Mouse (Mus musculus): ENCODE results near the gene Cacybp. TPM values are rescaled to one million over a fixed set of nuclear protein-coding genes. Genes with fewer than 3 reads are reported as not detected.

Cacybp gene
- total RNA-seq (2022): 10 to 100 TPM; 52.4 to 67.6 (median 60.6) TPM

DNA sequence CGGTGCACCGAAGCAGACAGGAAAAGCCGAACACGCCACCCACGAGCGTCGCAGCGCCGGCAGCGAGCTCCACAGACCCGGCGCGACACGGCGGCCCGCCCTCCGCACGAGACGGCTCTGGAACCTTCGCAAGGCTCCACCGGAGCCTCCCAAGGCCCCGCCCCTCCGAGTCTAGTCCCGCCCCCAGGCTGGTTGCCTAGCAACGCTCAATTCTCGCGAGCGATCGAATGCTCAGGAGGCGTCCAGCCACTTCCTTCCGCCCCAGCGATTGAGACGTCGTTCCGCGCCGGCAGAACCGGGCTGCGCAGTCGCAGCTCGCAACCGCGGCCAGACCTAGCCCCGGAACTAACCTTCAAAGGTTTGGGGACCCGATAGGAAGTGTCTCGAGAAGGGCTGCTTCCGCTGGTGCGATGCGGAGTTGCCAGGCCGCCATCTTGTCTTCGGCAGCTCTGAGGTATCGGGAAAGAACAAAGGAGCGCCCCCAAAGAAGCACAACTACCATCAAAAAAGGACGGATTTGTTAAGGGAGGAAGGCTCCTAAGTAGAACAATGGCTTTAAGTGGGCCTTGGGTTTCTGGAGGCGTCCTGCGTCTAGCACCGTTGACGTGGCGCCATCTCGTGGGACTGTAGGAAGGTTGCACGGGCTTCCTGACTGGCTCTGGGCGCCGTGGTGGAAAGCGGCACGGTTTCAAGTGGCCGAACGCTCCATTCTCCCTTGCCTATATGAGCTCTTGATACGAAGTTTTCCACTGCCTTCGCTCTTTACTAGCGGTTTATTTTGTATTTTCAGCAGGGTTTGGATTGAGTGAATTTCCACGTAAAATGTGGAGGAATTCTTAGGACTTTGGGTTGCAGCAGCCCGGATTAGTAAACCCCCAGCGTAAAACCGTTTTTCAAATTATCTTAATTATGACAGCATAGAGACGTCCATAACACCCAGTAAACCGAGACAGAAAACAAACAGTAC is at the start of gene Cacybp:
TSS of gene Cacybp (minus strand) at position 173 of the 967 bp plus-strand sequence.
- peak; percentile 99 to 100 for DNase-seq (ENCODE audit: low spot score in 2 of 2)

DNA sequence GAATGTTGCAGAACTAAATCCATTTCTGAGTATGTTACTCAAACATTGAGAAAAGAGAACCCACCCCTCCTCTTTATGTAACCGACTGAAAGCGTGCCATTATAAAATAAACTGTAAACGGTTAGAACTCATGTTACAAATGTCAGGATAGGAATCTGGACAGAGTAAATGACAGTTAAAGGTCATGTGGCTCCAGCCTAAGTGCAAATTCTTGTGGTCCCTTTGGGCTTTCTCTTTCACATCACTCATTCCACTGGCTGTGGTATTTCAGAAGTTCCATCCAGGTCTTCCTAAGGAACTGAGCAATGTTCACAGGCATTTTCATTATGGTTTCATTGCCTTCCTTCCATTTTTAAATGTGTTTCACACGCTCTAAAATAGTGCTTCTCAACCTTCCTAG is 49.7 kb upstream of the Cacybp start:
- no peak for DNase-seq (ENCODE audit: low spot score in 2 of 2)

DNA sequence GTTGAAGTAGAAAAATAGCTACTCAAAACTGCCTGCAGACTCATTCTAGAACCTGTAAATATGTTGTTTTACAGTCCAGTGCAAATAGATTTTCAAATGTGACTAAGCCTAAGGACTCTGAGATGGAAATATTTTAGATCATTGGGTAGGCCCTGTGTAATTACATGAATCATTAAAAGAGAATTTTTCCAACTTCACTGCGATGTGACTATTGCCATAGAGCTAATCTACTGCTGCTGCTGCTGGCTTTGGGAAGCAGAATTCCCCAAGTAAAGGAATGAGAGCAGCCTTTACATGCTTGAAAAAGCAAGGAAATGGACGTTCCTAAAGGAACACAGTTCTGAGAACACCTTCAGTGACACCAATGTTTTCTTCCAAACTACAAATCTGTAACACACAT is 49.2 kb upstream of the Cacybp start:
- no peak for DNase-seq (ENCODE audit: low spot score in 2 of 2)

- DNase-seq (ENCODE audit: low spot score in 2 of 2): no peak
These were observed 47.9 kb upstream of the Cacybp start for GRCm38 (mm10) chr1:160260605-160261004.

DNA sequence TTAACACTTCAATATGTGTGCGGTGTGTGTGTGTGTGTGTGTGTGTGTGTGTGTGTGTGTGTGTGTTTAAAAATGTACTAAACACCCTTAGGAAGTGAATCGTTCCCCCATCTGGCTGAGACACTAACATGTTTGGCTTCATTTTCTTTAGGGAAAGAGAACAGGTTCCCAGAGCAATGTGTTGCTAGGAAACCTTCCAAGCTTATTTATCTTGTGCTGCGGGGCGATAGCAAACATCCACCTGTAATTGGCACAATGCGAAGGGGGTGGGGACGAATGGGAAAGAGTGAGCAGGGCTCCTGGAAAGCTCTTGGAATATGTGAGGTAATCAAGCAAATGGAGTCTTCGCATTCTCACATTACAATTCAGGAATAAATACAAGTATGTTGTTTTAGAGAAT is 47.2 kb upstream of the Cacybp start:
- no peak for DNase-seq (ENCODE audit: low spot score in 2 of 2)

- DNase-seq (ENCODE audit: low spot score in 2 of 2): no peak
These were observed 40.4 kb upstream of the Cacybp start for GRCm38 (mm10) chr1:160253108-160253507.

GRCm38 (mm10) chr1:160251388-160252007 is 38.8 kb upstream of the Cacybp start:
- no peak for DNase-seq (ENCODE audit: low spot score in 2 of 2)

- no peak for DNase-seq (ENCODE audit: low spot score in 2 of 2)
These were observed 38.1 kb upstream of the Cacybp start for GRCm38 (mm10) chr1:160250782-160251181.

DNA sequence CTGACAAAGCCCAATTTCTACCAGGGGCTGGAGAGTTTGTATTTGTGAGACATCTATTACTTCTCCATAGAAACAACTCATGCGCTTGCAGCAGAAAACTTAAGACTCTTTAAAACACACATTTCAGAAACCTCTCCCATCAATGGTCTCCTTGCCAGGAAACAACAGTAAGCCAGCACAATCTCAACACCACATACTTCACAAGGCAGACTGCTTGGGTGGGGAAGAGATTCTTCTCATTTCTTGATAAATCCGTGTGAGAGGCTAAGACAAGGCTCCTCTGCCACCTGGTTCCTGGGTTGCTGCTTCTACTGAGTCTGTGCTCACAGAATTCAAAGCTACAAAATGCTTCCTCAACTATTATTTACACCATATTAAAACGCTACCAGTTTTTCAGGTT is 37.1 kb upstream of the Cacybp start:
- DNase-seq (ENCODE audit: low spot score in 2 of 2): no peak

- no peak for DNase-seq (ENCODE audit: low spot score in 2 of 2)
These were observed 34.8 kb upstream of the Cacybp start for GRCm38 (mm10) chr1:160247473-160247872.

- DNase-seq (ENCODE audit: low spot score in 2 of 2): no peak
These were observed 34.2 kb upstream of the Cacybp start for GRCm38 (mm10) chr1:160246844-160247243.

DNA sequence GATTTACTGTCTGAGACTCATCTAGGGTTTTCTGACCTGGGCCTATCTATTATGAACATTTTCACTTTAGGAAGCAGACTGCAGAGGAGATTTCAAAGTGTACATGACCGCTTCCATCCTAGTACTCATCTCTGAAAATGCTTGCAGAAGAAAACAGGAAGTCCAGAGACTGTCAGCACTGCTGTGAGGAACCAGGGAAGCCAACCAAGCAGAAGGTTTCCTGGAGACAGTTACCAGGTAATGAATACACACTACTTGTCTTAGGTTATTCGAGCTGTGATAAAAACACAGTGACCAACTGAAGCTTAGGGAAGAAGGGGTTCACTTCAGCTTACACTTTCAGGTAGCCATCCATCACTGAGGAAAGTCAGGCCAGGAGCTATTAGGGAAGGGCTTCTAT is 33.3 kb upstream of the Cacybp start:
- DNase-seq (ENCODE audit: low spot score in 2 of 2): no peak

GRCm38 (mm10) chr1:160244689-160245088 is 32.0 kb upstream of the Cacybp start:
- DNase-seq (ENCODE audit: low spot score in 2 of 2): no peak

DNA sequence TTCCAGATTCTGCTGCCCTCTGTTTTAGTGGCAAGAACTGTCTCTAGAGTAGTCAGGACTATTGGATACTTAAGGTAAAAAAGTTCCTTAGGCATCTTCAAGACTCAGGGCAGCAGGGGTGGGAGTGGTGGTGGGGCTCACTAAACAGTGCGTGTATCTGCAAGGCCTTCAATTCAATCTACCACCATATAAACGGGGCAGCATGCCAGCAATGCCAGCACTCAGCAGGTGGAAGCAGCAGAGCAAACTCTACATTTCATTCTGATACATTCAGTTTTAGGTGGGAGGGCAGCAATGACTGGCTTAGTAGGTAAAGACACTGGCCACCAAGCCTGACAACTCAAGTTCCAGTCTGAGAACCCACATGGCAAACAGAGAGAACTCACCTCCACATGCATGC is 27.4 kb upstream of the Cacybp start:
- DNase-seq (ENCODE audit: low spot score in 2 of 2): no peak

DNA sequence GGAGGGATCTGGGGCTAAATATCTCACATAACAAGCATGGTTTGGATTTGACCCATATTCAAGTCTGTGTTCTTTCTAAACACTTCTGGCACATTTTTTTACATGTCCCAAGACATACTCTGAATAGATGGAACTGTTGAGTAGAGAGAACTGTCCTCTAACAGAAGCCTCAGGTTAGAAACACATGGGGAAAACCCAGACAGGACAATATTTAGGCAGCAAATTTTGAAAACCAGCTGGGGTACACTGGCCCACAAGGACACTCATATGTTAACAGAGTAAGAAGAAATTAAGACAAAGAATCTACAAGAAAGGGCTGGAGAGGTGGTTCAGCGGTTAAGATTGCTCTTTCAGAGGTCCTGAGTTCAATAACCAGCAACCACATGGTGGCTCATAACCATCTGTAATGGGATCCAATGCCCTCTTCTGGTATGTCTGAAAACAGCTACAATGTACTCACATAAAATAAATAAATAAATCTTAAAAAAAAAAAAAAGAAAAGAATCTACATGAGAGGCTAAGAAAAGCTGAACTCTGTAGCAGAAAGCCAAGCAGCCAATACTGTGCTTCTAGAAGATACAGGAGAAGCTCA is 26.3 kb upstream of the Cacybp start:
- DNase-seq (ENCODE audit: low spot score in 2 of 2): no peak

- no peak for DNase-seq (ENCODE audit: low spot score in 2 of 2)
These were observed 25.3 kb upstream of the Cacybp start for GRCm38 (mm10) chr1:160237981-160238380.

- no peak for DNase-seq (ENCODE audit: low spot score in 2 of 2)
These were observed 21.2 kb upstream of the Cacybp start for GRCm38 (mm10) chr1:160233921-160234320.

DNA sequence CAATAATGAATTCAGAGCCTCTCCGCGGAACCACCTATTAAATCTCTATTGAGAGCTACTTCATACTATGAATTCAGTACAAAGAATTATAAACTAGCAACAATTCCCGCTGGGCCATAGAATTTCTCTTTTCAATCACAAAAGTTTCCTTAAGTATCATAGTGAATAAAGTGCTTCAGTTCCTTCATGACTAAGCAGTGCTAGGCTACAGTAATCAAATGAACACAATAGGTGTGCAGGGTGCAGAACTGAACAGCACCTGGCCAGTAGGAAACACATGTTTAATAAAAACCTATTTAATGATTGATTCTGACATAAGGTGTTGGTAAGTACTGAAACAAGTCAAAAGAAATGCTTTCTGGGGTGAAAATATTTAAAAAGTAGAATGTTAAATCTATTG is 19.4 kb upstream of the Cacybp start:
- DNase-seq (ENCODE audit: low spot score in 2 of 2): no peak

DNA sequence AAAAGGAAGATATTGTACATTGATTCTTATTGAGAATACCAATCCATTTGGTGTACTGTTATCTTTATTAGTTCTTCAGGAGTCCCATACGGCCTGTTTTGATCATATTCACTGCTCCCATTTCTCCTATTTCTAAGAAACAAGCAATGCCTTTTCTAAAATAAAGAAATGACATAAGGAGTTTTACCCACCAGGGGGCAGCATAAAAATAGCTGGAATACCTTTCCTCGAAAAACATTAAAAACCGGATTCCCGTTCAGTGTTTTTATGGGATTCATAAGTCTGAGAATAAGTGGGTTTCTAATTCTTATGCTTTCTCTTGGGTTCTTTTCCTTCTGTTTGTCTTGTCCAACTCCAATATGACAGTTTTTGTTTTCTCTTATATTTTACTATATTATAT is 18.3 kb upstream of the Cacybp start:
- no peak for DNase-seq (ENCODE audit: low spot score in 2 of 2)

- no peak for DNase-seq (ENCODE audit: low spot score in 2 of 2)
These were observed 15.2 kb upstream of the Cacybp start for GRCm38 (mm10) chr1:160227850-160228249.

GRCm38 (mm10) chr1:160227196-160227595 is 14.5 kb upstream of the Cacybp start:
- no peak for DNase-seq (ENCODE audit: low spot score in 2 of 2)

DNA sequence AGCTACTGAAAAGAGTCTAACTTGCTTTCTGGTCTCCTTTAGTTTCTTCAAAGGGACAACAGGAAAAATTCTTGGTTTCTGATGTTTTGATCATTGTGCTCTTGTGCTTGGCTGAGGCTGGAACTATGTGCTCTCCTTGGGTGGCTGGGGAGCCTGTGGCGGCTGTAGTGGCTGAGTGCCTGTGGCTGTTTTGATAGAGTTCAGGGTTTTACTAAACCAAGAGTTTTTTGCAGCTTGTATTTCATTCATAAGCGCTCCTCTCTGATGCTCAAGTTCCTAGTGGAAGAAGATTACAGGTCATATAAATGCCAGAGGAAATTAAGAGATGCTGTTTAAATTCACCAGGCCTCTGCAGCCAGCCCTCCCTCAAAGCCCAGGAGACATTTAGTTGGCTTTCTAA is 11.4 kb upstream of the Cacybp start:
- no peak for DNase-seq (ENCODE audit: low spot score in 2 of 2)

Measured in gastrocnemius, adult 8-10 months (tissue).